Mouse (Mus musculus): ENCODE measurements around the gene Vac14.

Gene Vac14

DNA sequence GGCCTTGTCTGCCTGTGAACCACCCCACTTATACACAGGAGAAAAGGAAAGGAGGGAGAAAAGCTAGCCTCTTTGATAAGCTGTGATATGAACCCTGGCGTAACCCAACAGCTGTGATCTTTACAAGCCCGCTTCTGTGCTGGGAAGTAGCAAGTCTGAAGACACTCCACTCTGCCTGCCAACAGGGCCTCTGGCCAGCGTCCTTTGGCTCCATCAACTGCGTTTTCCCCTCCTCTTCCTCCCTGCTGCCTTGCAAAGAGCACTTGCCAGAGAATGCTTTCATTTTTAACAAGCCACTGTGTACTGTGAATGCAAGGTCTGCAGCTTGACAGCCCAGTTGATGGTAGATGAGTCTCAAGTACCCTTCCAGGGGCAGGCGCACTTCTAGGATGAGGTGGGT lies 69.3 kb downstream of the Vac14 start:
- DNase-seq (ENCODE audit: extremely low read depth, low read depth), result no peak

DNA sequence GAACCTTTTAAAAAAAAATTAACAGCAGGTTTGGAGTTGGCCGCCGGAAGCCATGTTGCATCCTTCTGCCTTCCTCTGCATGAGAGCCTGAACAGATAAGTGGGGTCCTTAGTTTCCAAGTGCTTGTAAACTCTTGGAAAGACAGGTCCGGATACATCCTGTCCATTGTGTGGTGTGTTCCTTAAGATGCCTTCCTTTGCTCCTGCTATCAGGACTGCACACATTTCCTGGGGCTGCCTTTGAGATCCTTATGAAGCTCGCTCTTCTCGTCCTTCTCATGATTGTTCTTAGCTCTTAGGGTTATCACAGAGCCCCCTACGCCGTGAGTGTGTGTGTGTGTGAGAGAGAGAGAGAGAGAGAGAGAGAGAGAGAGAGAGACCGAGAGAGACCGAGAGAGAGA lies 71.6 kb downstream of the Vac14 start:
- no peak for DNase-seq (ENCODE audit: extremely low read depth, low read depth)

- no peak for DNase-seq (ENCODE audit: extremely low read depth, low read depth)
These were observed 75.8 kb downstream of the Vac14 start for GRCm38 (mm10) chr8:110694226-110694625.

DNA sequence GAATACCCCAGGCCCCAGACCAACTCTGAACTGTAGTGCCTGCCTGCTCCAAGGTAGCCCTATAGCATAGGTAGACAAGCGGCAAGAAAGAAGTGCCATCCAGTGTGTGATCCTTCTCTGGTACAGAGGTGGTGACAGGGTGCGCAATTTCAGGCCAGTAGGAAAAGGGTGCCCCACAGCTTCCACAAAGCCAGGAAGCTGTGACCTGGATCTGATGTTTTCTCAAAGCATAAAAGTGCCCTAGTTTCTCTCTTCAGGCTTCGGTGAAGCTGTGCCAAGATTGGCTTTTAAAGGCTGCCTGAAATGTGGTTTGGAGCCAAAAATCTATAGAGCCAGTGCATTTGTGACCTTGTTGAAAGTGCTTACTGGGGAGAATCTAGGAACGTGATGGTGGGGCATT lies 76.4 kb downstream of the Vac14 start:
- no peak for DNase-seq (ENCODE audit: extremely low read depth, low read depth)

DNA sequence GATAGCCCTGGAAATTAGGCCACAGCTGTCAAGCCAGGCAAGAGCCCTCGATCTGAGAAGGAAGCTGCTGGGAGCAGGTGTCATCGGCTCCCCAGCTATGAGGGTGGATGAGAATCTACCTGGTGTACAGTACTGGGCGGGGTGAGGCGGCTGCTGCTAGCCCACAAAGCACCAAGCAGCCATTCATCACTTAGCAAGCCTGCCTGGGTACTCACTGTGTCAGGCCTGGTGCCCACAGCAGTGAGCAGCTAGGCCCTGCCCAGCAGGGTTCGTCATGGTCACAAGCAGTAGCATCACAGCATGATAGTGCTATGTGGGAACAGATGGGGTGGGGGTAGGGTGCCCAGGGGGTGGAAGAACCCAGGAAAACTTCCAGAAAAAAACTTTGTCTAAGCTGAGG lies 77.0 kb downstream of the Vac14 start:
- DNase-seq (ENCODE audit: extremely low read depth, low read depth), result no peak

DNA sequence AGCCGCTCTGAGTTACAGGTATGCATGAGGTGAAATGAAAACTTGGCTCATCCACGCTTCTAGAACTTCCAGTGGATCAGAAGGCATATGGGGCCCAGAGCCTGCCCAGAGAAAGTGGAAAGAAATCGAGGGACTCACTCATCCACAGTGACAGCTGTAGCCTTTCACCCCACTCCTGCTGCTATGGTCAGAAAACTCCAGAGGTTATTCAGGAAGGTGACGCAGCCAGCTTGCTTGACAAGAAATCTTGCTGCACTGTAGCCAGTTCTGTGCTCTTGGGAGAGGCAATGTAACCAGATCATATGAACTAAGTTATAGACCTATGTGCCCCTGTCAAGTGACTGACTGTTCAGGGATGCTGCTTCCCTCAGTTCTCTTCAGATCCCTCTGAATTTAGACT lies 77.7 kb downstream of the Vac14 start:
- no peak for DNase-seq (ENCODE audit: extremely low read depth, low read depth)

DNA sequence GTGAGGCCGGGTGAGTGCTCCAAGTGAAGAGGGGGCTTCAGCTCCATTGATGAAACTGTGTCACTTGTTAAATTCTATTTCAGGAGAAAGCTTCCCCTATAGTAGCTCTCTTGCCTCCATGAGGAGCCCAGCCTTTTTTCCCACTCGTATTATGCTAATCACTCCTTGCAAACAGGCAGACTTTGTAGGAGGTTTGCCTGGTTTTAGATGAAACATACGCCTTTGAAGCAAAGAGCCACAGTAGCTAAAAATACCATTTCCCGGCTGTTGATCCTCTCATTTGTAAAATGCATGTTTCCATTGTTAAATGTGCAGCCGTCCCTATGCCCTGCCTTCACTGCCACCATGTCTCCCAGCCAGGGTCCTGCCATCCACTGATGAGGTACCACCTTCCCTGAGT lies 79.2 kb downstream of the Vac14 start:
- no peak for DNase-seq (ENCODE audit: extremely low read depth, low read depth)

- no peak for DNase-seq (ENCODE audit: extremely low read depth, low read depth)
These were observed 79.7 kb downstream of the Vac14 start for GRCm38 (mm10) chr8:110698098-110698497.

DNA sequence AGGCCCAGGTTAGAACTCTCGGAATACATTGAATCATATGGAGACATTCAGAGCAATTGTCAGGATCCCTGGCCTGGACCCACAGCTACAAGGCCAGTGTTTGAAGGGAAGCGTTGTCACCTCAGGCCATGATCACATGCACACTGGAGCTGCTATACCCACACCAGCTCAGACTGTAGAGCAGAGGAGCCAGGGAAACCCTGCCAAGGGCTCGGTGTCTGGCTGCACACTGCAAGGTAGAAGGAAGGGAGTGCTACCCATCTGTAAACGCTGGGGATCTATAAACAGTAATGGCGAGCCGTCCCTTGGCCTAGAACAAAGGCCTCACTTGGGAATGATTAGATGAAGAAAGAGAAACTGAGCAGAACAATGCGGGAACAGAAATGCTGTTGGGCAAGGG lies 81.1 kb downstream of the Vac14 start:
- no peak for DNase-seq (ENCODE audit: extremely low read depth, low read depth)

DNA sequence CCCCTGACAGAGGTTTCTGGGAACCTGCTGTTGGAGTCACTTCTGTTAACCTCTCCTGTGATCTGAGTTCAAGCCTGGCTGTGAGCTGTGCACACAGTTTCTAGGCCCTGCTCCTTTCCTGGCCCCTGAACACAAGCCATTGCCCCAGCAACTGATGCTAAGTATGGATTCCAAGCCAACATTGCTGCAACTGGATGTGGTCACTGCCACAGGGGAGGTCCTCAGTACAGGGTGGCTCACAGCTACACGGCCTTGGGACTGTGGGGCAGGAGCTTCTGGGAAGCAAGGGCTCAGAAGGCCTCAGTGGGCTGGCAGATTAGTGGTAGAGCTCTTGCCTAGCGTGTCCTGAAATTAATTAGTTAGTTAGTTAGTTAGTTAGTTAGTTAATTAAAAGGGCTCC lies 82.2 kb downstream of the Vac14 start:
- no peak for DNase-seq (ENCODE audit: extremely low read depth, low read depth)

GRCm38 (mm10) chr8:110702636-110703459 lies 84.5 kb downstream of the Vac14 start:
- no peak for DNase-seq (ENCODE audit: extremely low read depth, low read depth)

GRCm38 (mm10) chr8:110703460-110704061 lies 85.2 kb downstream of the Vac14 start:
- DNase-seq (ENCODE audit: extremely low read depth, low read depth), result no peak

DNA sequence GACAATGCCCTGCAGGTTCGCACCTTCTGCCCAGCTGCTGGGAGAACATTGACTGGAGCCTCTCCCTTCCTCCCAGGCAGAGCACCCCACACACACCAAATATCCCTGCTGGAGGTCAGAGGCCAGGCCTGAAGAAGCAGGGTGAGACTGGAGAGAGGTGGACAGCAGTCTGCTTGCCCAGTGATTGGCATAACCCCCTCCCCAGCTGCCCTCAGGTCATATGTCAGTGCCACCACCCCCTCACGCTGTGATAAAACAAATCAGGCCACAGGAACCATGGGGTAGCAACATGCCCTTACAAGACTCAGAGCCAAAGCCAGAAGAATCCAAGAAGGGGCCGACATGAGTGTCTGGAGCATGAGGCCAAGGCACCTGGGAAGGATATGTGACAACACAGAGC lies 85.7 kb downstream of the Vac14 start:
- no peak for DNase-seq (ENCODE audit: extremely low read depth, low read depth)

DNA sequence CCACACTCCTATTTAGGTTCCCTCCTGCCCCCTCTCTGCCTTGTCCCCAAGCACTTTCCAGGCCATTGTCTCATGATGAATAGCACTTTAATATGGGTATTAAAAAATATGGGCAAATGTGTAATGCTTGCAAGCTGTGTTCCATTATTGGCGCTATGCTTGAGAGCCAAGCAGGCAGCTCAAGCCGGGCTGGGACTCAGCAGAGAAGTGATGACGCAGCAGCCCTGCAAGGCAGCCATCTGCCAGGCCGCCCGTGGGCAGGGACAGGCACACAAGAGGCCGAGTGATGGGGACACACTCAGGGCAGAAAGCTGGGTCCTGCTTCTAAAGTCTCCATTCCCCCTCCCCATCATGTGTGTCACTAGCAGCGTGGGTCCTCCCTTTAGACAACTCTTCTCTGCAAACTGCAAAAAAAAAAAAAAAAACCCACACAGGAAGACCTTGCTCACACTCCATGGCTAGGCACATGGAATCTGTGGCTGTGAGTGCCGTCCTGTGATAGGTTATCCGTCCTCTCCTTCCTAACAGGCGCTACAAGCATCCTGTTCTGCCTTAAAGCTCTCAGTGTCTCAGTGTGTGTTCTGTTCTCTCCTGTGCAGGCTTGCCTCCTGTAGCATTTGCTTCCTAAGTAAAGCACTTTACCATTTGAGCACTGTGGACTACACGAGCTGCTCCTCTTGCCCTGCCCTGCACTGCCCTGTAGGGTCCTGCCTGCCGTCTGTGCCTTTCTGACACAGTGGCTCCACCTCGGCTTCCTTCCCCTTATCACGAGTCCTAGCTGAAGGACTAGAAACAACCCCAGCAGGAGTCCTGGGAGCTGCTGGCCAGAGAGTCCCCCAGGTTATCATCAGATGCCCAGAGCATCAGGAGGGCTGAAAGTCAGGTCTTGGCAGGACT lies 87.3 kb downstream of the Vac14 start:
- no peak for DNase-seq (ENCODE audit: extremely low read depth, low read depth)

DNA sequence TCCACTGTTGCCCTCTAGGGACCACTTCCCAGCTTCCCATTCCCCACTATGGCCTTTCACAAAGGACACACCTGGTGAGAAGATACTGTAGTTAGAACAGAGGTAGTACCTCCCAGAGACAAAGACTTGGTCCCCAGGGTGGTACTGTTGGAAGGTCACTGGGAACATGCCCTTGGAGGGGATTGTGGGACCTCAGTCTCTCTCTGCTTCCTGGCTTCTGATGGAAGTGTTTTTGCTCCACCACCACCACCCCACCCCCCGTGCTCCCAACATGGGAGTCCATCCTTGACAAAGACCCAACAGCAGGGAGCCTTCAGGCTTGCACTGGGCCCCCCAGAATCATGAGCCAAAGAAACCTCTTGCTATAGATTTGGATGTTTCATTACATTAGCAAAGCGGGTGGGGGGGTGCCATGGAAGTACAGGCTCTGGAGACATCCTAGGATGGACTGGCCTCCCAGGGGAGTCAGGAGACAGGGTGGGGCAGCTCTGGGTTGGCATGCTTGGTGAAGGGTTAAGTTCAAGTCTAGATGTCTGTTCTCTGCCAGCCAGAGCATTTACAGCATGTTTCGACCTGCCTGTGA lies 88.0 kb downstream of the Vac14 start:
- DNase-seq (ENCODE audit: extremely low read depth, low read depth), result no peak

DNA sequence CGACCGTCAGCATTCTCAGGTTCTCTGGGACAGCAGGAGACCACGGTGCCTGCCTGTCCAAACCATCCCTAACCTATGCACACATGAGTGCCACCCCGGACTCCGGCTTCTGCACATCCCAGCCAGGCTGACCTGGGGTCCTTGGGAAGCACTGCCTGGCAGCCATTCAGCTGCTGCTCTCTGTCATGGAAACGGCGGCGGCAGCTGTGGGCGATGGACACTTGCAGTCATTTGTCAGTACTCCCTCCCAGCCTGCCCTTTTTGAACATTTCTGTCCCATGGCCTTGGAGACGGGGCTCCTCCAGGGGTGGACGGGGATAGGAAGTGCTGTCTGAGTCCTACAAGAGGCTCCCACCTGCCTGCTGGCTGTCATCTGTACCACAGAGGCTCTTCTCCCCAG lies 90.0 kb downstream of the Vac14 start:
- no peak for DNase-seq (ENCODE audit: extremely low read depth, low read depth)

DNA sequence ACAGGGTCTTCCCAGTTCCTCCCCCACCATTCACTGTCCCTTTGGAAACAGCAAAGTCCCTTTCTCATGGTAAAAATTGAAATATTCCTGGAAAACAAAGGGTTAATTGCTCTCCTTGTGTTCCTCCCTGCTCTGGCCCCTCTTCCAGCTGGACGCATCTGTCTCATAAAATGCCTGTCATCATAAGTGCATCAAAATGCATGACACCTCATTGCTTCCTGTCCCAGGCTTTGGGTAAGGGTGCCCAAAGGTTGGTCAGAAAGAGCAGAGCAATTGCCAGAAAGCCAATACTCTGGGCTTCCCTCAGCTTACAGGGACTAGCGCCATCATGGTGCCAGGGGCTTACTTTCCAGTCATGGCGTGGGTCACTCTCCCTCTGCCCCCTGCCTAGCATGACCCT lies 92.2 kb downstream of the Vac14 start:
- DNase-seq (ENCODE audit: extremely low read depth, low read depth), result no peak

DNA sequence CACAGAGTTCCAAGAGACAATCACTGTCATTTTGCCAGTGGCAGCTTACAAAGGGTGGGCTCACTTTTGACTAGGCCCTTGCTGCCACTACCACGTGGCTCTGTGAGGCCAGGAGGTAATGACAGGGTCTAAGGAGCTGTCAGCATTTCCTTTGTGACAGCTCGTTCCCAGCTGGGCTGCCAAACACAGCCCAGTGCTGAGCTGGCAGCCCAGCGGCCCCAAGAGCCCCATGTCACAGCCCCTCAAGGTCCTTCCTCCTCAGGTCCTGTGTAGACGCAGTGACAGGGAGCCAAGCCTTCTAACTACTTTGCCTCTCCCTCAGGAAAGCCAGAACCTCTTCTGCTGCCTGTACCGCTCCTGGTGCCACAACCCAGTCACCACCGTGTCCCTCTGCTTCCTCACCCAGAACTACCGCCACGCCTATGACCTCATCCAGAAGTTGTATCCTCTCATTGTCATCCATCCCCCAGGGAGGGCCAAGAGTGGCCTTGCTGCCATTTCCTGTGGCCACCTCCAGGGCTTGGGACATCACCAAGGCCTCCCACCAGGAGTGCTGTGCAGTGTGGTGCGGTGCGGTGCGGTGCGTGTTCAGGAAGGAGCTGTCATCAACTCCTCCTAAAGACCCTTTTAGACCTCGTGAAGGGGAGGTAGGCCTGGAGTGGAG lies 93.0 kb downstream of the Vac14 start:
- no peak for DNase-seq (ENCODE audit: extremely low read depth, low read depth)

GRCm38 (mm10) chr8:110713073-110713472 lies 94.7 kb downstream of the Vac14 start:
- no peak for DNase-seq (ENCODE audit: extremely low read depth, low read depth)

DNA sequence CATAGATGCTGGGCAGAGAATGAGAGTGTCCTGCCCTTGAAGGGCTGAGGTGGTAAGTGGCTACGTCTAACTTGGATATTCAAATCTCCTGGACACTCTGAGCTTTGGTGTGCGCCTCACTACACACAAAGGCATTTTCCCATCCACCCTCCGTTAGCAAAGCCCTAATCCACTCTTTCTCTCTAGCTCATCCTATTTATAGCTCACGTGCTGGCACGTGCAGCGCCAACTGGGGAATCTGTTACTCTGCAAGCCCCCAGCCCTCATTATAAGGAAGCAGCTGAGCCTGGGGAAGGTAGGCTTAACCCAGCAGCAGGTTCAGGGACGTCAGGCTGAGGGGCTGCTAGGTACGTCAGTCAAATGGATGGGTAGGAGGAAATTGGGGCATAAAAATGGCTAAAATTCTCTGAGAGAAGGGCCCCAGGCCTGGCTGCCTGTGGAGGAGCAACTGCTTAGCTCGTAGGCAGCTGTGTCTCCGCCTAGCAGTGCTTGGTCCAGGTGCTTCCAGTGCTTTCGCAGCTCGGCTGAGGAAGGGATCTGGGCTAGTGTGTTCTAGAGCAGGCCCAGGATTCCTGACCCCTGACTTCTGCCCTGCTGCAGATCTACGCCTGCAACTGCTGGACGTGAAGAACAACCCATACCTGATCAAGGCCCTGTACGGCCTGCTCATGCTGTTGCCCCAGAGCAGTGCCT lies 96.6 kb downstream of the Vac14 start:
- DNase-seq (ENCODE audit: extremely low read depth, low read depth), result no peak

DNA sequence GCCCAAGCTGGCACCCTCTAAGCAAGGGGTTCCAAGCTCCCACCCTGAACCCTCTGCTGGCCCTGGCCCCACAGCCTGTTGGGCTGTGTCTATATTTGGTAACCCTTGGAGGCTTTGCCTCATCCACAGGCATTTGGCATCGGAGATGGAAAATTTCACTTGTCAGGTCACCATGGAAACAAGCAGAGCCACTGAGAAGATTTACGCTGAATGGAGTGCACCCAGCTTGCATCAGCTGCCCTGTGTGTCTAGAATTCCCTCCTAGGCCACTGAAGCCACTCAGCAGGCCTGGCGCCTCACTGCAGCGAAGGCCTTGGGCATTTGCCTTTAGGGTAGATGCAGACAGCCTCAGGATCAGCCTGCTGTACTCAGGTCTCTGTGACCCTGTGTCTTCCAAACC lies 97.7 kb downstream of the Vac14 start:
- no peak for DNase-seq (ENCODE audit: extremely low read depth, low read depth)

Measured in MEL-GATA-1-ER (cell line).